Mouse (Mus musculus) WW6 (cell line): Measurements from ENCODE around the gene Asb17.

ENCODE experiments used
- DNase-seq: peaks from one replicate; pipeline ENCODE4 v3.0.0-alpha.2; 2013; ENCODE audit warnings: low read depth, low spot score

Gene Asb17

DNA sequence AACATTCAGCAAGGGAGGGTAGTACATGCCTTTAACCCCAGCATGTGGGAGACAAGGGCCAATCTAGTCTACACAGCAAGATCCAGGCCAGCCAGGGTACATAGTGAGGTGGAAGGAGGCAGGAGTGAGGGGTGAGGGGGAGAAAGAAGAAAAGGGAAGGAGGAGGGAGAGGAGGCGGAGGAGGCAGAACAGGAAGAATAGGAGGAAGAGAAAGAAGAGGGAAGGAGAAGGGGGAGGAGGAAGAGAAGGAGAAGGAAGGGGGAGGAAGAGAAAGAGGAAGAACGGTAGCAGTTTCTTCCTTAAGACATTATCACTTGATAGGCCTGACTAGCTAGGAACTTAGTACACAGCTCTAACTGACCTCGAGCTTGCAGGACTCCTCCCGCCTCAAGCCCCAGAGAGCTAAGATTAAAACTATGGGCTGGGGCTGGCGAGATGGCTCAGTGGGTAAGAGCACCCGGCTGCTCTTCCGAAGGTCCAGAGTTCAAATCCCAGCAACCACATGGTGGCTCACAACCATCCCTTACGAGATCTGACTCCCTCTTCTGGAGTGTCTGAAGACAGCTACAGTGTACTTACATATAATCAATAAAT is 45.3 kb downstream of the Asb17 start:
- no peak for DNase-seq

DNA sequence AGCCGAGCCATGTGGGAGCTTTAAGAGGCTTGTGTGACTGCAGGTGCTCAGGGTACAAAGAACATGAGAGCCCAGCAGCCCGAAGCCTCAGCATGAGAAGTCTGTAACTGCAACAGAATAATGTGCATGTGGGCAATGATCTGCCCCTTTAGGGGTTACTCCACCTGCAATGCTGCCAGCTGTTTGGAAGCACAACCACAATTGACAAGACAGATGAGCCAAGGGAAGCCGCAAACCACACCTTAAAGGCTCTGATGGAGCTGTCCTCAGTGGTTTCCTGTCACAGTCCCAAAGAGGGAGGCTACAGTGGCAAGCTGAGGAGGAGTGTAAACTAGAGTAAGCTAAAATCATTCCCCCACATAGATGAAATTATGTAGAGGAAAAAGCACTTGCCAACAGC is 51.4 kb downstream of the Asb17 start:
- no peak for DNase-seq

DNA sequence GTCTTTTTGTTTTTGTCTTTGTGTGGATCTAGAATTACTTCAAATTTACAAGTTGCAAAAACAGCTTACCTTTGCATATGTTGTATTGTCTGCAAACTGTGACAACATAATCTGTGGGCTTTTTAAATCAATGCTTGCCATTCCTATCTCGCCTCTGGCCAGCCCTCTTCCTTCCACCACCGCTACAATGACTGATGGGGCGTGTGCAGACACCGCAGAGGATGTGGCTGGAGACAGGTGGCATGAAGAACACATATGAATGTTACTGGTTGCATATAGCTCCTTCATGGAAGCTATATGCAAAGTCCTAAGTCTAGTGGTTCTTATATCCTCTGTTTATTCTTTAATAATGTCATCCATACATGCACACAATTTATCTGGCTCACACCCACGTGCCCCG is 53.2 kb downstream of the Asb17 start:
- DNase-seq: no peak

DNA sequence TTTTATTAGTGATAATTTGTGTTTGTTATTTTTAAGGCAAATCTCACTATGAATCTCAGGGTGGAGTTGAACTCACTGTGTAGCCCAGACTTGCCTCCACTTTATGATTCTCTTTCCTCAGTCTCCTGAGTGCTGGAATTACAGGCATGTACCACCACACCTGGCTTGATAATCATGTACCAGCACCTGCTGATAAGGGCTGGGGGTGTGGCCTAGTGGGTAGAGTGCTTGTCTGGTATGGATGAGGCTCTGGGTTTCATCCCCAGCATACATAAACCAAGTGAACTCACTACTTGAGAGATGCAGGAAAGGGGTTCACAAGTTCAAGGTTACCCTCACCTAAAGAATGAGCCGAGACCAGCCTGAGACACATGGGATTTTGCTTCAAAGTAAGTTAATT is 57.9 kb downstream of the Asb17 start:
- no peak for DNase-seq

GRCm38 (mm10) chr3:153902595-153902994 is 58.6 kb downstream of the Asb17 start:
- DNase-seq: no peak

GRCm38 (mm10) chr3:153904586-153904985 is 60.6 kb downstream of the Asb17 start:
- no peak for DNase-seq
